Mouse (Mus musculus) thymus, postnatal 25 days (tissue): ENCODE measurements around the gene Stxbp3.
A peak's percentile ranks its signal among the peaks of the same experiment; 100 is the strongest.

Experiments used
- DNase-seq: peaks from one replicate; pipeline ENCODE4 v3.0.0; 2022

Stxbp3 gene

GRCm38 (mm10) chr3:108795554-108796299, 44.6 kb downstream of the Stxbp3 start:
- peak; percentile 6 for DNase-seq

- DNase-seq = no peak
These were observed 45.5 kb downstream of the Stxbp3 start for GRCm38 (mm10) chr3:108794780-108795179.

- no peak for DNase-seq
These were observed 47.9 kb downstream of the Stxbp3 start for GRCm38 (mm10) chr3:108792420-108792819.

- DNase-seq = no peak
These were observed 49.1 kb downstream of the Stxbp3 start for GRCm38 (mm10) chr3:108791054-108791706.

- no peak for DNase-seq
These were observed 49.8 kb downstream of the Stxbp3 start for GRCm38 (mm10) chr3:108790499-108790898.

GRCm38 (mm10) chr3:108789299-108789698, 51.0 kb downstream of the Stxbp3 start:
- no peak for DNase-seq

GRCm38 (mm10) chr3:108788455-108788794, 51.9 kb downstream of the Stxbp3 start:
- DNase-seq = no peak

GRCm38 (mm10) chr3:108787754-108788454, 52.4 kb downstream of the Stxbp3 start:
- no peak for DNase-seq

- DNase-seq = no peak
These were observed 53.8 kb downstream of the Stxbp3 start for GRCm38 (mm10) chr3:108786520-108786919.

GRCm38 (mm10) chr3:108782364-108782895, 57.9 kb downstream of the Stxbp3 start:
- DNase-seq = no peak

- no peak for DNase-seq
These were observed 58.4 kb downstream of the Stxbp3 start for GRCm38 (mm10) chr3:108781884-108782270.

- DNase-seq = no peak
These were observed 59.0 kb downstream of the Stxbp3 start for GRCm38 (mm10) chr3:108781238-108781883.

- DNase-seq = no peak
These were observed 61.4 kb downstream of the Stxbp3 start for GRCm38 (mm10) chr3:108778761-108779540.

- no peak for DNase-seq
These were observed 67.5 kb downstream of the Stxbp3 start for GRCm38 (mm10) chr3:108772811-108773210.

- no peak for DNase-seq
These were observed 68.1 kb downstream of the Stxbp3 start for GRCm38 (mm10) chr3:108772211-108772610.

- DNase-seq = peak; percentile 55
These were observed 69.5 kb downstream of the Stxbp3 start for GRCm38 (mm10) chr3:108770725-108771368.

GRCm38 (mm10) chr3:108769547-108769946, 70.8 kb downstream of the Stxbp3 start:
- DNase-seq = no peak

- no peak for DNase-seq
These were observed 72.9 kb downstream of the Stxbp3 start for GRCm38 (mm10) chr3:108767416-108767815.

- DNase-seq = no peak
These were observed 73.4 kb downstream of the Stxbp3 start for GRCm38 (mm10) chr3:108766943-108767342.

- no peak for DNase-seq
These were observed 74.8 kb downstream of the Stxbp3 start for GRCm38 (mm10) chr3:108765476-108765875.

GRCm38 (mm10) chr3:108764976-108765375, 75.3 kb downstream of the Stxbp3 start:
- no peak for DNase-seq

- DNase-seq = no peak
These were observed 76.6 kb downstream of the Stxbp3 start for GRCm38 (mm10) chr3:108763691-108764090.
